ENCODE assay signal across 11 mouse cellular contexts in genomic region chr14:27249121-27249520, GRCm38 (mm10).
A peak's percentile ranks its signal among the peaks of the same experiment; 100 is the strongest.
DNase-seq lines count a peak whose midpoint lies in the region.
"Had no signal": no experiment of that assay in that cellular context is flagged by ENCODE, and none has a peak within 500 bp of the region (broad histone marks: within the 10 kb centered on the region; RNA-seq: fewer than 3 reads in every experiment).

No protein-coding gene starts in this region.

- DNase-seq in 3134 (ENCODE audit: extremely low read depth, insufficient read length, low spot score) (peak; percentile 54), MN1 (ENCODE audit: low spot score) (no peak)
- DNase-seq in CD4-positive helper T cell, adult 2 months (ENCODE audit: low read depth, low spot score): peak; percentile 88
- peak; percentile 75 for DNase-seq in T-cell, adult 2 months (ENCODE audit: low spot score)
- DNase-seq in naive thymus-derived CD4-positive, alpha-beta T cell, adult 2 months (ENCODE audit: low read depth): peak; percentile 80
- DNase-seq in thymus, postnatal 0 days (ENCODE audit: low spot score): no peak
- DNase-seq in layer of hippocampus, postnatal 14 days (ENCODE audit: low spot score in 2 of 2): no peak
- DNase-seq: cerebellum, adult 2 months; heart, adult 11 months; right cerebral cortex, adult 18-20 months; thymus, postnatal 4 days had no signal

Comparison
In these comparisons a context has a peak if more than half of its experiments do, and no peak if none do; other contexts are left out.
1. DNase-seq: peak in 3134 (single experiment), CD4-positive helper T cell, adult 2 months (single experiment), T-cell, adult 2 months (single experiment) and naive thymus-derived CD4-positive, alpha-beta T cell, adult 2 months (single experiment); none in MN1 (single experiment), thymus, postnatal 0 days (single experiment) and layer of hippocampus, postnatal 14 days (0 of 2).